Mouse (Mus musculus): ENCODE measurements around the gene Nrbp1.
"Not testable (repeated sequence)": the region's sequence is repeated elsewhere in the genome, so short reads cannot be mapped to it uniquely, and the experiment has no call there.

Gene Nrbp1

DNA sequence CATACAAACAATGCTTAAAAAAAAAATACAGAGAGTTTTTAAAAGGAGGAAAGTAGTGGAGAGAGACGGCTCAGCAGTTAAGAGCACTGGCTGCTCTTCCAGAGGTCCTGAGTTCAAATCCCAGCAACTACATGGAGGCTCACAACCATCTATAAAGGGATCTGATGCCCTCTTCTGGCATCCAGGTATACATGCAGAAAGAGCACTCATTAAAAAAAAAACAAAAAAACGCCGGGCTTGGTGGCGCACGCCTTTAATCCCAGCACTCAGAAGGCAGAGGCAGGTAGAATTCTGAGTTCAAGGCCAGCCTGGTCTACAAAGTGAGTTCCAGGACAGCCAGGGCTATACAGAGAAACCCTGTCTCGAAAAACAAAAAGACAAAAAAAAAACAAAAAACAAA, 24.1 kb upstream of the Nrbp1 start:
- not testable (repeated sequence) for DNase-seq

DNA sequence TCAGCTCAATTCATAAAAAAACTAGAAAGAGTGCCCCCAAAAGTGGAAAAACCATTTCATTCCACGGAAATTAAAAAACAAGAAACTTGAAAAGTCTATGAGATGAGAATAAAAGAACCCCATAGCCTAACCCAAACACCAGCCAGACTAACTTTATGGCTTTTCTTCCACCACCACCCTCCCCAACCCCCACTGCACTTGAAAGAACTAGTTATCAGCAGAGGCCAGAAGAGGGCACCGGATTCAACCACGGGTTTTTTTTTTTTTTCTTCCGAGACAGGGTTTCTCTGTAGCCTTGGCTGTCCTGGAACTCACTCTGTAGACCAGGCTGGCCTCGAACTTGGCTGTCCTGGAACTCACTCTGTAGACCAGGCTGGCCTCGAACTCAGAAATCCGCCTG, 22.4 kb upstream of the Nrbp1 start:
- DNase-seq, result no peak

DNA sequence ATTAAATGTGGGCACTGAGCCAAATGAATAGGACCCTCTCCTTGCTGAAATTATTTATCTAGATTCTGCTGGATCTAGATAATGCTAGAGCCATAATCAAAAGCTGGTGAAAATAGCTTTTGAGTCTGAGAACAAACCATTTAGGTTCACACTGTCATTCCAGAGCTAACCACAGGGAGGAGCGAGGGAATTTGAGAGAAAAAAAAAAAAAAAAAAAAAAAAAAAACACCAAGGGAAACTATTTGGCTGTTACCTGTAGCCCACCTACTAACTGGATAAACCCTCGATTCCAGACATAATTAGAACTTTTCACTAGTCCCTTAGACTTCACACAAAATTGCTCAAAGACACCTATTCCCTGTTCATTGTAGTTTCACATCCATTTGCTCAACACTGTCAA, 21.6 kb upstream of the Nrbp1 start:
- no peak for DNase-seq

DNA sequence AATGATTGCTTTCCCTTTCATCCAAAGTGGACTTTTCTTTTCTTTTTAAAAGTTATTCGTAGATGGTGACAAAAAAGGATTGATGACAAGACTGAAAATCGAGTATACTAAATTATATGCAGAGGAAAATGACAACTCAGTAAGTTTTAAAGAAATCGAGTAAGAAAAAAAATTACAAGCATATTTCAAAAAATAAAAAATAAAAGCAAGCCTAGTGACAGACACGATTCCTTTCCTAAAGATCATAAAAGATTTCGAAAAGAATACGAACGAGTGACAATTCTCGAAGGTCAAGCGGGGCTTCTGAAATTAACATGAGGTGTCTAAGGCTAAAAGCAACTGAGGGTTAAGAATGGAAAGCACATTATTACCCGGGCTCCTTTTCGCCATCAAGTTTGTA, 21.2 kb upstream of the Nrbp1 start:
- no peak for DNase-seq

DNA sequence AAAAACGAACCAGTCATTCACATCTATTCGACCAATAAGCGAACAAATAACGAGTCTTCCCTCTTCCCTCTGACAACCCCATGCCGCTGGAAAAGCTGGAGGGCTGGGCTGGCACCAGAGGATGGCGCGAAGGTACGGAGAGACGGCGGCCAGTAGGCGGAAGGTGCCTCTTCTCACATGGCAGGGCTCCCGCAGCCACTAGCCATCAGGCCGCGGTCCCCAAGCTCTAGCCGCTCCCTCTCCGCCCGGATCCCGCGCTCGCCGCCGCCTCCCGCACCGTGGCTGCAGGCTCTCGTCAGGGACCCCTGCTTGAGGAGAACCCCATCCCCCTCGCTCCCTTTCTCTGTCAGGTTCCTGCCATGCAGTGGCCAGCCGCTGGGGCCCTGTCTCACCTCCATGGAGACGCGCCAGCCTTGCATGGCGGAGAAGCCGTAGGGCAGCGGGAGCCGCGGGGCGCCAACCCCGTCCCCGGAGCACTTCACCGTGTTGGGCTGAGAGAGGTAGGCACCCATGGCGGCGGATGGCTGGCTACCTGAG, 20.7 kb upstream of the Nrbp1 start:
- DNase-seq, result peak; percentile 63

DNA sequence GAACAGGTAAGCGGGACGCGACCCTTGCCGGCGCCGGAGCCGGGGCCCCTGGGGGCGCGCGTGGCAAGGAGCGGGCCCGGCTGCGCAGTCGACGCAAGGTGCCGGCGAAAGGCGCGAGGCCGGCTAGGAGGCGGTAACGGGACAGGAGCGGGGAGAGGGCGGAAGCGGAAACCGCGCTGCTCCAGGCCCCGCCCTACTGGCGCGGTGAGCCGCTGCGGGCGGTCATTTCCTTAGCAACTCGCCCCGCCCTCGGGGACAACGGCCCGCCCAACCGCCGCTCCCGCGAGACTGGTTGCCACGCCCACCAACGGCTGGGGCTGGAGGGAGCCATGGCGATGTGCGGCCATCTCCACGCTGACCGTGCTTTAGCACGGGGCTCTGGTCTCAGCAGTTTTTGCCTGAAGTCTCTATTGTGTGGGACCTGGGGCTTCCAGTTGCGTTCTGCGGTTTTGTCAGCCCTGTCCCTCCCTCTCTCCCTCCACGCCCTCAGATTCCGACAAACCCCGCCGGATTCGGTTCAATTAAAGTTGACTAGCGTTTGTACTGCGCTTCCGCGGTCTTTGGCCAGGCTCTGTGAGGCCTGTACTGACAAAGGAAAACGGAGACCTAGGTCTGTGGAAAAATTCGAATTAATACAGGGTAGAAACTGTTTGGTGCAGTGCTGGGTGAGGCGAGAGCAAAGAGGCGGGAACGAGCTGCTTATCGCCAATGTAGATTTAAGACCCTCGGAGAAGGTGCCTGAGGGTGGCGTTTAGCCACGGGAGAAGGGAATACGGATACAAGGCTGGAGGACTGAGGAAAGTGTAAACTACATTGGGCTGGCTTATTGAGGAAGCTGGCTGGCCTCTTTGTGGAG, 20.0 kb upstream of the Nrbp1 start, which contains the start of gene Ppm1g:
Gene Ppm1g, minus strand, starts transcription at position 240 of the 856 bp plus-strand sequence.
- peak; percentile 97 for DNase-seq

DNA sequence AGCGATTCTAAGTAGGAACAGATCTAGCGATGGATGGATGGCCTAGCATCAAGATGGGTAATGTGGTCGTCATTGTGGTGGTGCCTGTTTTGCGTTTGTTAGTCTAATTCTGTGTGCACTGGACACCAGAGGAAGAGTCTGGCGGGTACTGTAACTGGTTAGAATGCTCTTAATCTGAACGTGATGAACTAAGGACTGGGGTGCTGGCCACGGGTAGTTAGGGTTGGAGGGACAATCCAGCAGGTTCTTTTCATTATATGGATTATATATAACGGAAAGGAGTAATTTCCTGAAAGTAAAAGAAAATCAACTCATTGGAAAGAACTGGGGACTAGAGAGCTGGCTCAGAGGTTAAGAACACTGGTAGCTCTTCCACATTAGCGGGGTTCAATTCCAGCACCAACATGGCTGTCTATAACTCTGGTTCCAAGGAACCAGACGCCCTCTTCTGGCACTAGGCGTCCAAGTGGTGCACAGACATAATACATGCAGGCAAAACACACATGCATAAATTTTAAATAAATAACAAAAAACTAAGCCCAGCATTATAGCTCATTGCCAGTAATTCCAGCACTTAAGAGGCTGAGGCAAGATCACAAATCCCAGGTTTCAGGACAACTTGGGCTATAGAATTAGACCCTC, 19.2 kb upstream of the Nrbp1 start:
- DNase-seq, result peak; percentile 40

DNA sequence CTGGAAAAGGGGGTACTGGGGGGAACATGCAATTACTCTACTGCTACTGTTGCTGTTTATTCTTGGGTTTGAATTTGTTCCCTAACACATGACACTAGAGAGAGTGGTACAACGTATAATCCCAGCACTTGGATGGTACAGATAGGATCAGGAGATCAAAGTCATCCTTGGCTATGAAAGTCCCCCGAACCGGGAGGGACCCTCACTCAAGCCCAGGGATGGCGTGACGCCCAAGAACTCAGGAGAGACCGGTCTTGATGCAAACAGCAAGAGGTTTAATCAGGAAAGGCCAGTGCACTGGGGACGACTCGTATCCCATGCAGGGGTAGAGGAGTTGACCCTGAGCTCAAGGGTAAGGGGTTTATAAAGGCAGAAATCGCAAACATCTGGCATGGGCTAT, 18.0 kb upstream of the Nrbp1 start:
- DNase-seq, result no peak

DNA sequence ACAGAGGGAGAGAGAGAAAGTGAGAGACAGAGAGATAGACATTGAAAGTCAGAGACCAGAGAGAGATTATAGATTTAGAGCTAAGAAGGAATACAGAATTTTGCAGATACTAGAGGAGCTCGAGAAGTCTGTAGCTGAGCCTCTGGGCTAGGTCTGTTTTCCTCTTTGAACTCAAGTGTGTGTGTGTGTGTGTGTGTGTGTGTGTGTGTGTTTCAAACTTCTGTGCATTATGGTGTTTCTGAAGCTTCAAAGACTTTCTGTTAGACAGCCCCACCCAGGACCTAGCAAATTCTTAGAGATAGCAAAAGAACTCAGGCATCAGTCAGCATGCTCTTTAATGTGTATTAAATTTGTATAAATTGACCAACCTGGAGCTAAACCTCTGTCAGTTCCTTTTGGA, 14.0 kb upstream of the Nrbp1 start:
- no peak for DNase-seq

DNA sequence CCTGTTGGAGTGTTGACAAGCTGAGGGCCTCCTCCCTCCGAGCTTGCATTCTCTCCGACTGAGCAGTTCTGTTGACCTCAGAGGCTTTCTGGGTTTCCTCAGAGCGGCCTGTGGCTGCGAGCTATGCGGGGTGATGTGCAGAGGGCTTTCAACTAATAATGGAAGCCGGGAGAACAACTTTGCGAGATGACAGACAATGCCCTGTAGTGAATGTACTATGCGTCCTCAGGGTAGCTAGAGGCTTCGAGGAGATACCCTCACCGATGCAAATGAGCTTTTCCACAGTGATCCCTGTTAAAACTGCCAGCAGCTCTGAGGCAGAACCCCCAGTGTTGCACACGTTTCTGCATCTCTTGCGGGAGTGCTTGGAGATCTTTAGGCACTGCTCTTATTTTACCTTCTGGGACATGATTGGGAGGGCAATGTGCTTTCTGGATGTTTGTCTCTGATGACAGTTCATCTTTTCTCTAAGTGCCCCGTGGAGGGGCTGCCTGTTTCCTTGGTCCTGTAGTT, 914 bp downstream of the Nrbp1 start:
- no peak for DNase-seq

DNA sequence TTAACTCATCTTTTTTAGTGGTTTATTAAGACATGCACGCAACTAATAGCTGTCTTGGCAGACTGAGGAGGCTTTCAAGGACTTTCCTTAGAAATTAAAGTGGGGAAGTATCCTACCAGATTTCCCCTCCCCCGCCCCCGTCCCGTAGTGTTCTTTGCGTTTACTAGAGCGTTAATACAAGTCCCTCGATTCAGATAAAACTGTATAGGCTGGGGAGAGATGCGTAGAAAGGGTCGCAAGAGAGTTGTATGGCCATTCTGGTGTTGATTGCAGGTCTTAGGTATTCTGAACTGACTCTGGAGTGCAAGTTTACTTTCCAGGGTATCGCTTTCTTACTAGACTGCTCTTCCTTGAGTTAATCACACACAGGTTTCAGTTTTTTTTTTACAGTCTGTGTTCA, 1.5 kb downstream of the Nrbp1 start:
- no peak for DNase-seq

DNA sequence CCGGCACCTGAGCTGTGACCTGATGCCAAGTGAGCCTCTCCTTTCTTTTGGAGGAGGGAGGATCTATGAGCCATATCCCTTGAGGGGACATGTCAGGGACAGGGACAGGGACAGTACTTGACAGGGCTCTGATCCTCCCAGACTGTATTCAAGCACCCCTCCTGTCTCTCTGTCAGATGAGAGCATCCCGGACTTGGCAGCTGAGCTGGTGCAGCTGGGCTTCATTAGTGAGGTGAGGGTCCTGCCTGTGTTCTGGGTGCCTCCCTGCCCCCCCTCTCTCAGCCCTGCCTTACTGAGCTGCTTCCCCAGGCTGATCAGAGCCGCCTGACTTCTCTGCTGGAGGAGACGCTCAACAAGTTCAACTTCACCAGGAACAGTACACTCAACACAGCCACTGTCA, 10.1 kb downstream of the Nrbp1 start:
- no peak for DNase-seq

DNA sequence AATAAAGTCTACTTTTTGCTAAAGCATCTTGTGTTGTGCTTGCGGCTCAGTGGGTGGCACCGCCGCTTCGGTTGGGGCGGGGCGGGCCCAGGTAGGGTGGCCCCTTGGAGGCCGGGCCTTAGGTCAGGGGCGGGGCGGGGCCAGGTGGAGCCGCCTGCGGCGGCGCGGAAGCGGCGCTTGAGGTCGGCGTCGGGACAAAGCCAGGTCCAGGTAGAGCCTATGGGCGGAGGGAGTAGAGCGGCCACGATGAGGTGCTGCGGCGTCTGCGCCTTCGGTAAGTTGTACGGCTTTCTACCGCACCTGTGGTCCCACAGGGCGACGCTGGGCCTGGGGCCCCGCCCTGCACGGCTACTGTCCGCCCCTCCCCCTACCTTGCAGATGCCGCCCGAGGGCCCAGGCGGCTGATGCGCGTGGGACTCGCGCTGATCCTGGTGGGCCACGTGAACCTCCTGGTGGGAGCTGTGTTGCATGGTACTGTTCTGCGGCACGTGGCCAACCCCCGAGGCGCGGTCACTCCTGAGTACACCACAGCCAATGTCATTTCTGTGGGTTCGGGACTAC, 11.0 kb downstream of the Nrbp1 start, which contains the start of gene Krtcap3:
Gene Krtcap3, plus strand, starts transcription at position 151 of the 561 bp plus-strand sequence.
- DNase-seq, result peak; percentile 19

DNA sequence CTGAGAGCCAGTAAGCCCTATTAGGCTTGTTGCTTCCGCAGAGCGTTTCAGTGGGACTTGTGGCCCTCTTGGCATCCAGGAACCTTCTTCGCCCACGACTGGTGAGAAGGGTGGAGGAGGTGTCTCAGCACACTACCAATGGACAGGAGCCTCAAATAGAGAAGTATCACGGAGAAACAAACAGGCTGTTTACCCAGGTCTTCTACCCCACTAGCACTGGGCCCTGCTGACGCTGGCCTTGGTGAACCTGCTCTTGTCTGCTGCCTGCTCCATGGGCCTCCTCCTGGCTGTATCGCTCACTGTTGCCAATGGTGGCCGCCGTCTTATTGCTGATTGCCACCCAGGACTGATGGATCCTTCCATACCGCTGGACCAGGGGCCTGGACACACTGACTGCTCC, 11.5 kb downstream of the Nrbp1 start:
- DNase-seq, result no peak

DNA sequence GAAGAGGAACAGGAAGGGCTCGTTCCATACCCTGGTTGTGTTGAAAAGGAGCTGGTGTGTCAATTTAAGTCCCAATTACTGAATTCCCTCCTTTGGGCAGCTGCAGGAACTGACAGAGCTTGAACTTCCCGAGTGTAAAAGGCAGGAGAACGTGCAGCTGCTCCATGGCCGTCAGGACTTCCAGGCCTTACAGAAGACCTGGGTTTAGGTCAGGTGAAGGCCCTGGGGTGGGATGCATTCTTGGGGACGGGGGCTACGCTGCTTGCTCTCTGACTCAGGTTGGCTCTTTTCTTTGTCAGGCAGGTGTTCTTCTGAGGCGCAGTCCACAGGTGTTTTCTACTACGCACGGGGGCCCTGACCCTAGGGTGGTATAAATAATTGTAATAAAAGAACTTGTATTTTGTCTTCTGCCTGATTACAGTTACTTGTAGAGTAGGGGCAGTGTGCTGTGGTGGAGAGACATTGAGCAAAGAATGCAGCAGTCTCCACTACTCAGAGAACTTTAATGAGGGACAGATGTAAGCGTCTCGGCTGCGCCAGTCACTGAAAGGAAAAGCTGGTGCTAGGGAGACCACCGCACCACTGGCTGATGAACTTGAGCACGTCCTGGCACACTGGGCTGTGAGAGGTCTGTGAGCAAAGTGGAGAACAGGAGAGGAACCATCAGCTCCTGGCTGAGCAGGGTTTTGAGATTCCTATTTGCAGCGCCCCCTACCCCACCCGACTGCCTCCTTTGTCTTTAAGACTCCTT, 12.3 kb downstream of the Nrbp1 start:
- no peak for DNase-seq

DNA sequence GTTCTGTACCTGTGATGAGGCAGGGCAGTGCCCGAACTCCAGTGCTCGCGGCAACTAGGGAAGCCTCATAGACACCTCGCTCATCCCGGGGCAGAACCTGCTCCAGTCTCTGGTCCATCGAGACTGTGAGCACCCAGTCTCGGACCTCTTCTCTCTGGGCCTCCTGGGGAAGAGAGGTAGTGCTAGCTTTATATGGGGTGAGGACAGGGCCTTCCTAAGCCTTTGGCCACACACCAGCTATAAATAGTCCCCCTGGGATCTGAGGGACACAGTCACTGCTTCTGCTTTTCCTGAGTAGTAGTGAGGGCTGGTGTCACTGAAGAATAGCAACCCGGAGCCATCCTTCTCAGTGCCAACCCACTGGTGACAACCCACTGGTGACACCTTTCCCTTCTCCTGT, 13.1 kb downstream of the Nrbp1 start:
- no peak for DNase-seq

DNA sequence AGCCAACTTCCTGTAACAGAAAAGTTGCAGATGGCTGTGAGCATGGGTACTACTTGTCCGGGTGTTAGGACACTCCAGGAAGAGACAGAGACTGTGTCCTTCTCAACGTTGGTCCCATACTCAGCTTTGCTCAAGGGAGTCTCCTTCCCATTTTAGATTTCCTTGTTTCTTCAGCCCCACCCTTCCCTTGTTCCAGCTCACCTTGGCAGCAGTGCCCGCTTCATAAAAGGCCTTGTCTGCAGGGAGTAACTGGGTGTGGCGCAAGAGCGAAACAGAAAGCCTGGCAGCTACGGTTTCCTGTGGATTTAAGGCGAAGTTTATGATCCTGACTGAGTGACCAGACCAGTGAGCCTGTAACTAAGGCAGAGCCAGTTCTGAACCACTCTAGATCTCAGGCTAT, 13.8 kb downstream of the Nrbp1 start:
- no peak for DNase-seq

DNA sequence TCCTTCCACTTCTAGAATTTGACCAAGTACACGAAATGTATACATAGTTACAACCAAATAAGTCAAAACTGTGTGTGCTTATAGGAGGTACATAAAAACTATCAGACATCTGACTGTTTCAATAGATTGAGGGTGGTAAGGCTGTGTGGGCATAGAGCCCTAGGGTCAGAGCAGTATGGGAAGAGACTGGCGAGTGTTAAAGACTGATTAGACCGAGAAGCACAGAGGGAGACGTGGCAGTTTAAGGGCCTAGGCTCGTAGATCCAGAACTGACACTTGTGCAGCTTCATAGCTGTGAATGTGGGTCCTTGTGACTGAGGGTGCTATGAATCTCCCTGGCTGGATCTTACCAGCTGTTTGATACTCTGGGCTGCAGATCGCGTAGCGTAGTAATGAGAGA, 14.2 kb downstream of the Nrbp1 start:
- no peak for DNase-seq

DNA sequence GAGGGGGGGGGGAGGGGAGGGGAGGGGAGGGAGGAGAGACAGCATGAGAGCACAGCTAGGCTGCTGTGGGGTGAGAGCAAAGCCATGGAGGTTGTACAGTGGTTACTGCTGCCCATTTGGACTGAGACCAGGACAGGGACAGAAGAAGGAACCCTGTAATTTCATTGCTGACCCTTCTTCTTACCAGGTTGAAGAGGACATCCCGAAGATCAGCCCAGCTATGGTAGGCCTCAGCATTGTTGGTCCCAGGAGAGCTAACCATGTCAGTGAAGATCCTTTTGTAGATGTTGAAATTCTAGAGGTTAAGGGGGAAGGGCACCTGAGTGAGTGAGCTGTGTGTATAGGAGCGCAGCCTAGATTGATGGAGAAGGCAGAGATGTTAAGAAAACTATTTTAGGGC, 14.7 kb downstream of the Nrbp1 start:
- no peak for DNase-seq

DNA sequence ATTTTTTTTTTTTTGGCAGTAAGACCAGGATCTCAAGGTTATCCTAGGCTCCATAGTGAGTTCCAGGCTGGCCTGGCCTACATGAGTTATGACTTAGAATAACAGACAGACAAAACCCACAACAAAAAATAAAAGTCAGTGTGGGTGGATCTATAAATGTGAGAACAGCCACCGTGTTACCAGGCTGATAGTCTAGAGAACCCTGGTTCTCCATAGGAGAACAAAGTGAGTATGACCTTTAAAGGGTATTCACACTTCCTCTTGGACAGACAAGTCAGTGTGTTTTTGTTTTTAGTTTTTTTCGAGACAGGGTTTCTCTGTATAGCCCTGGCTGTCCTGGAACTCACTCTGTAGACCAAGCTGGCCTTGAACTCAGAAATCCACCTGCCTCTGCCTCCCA, 15.3 kb downstream of the Nrbp1 start:
- DNase-seq, result no peak

DNA sequence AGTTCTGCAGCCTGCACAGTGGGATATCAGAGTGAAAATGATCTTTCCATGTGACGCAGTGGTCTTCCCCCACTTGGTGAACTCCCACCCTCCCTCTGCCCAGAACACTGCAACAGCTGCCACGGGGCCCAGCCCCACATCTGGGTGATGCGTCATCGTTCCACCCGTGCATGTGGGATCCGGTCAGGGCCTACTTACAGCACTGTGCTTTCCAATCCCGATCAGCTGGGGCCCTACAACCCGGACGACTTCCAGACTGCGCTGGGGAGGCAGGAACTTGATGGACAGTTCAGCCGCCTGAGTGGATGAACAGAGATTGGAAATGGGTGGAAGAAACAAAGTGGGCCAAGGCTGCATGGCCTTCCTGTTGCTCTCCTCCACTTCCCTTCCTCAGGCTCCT, 17.0 kb downstream of the Nrbp1 start:
- no peak for DNase-seq

DNA sequence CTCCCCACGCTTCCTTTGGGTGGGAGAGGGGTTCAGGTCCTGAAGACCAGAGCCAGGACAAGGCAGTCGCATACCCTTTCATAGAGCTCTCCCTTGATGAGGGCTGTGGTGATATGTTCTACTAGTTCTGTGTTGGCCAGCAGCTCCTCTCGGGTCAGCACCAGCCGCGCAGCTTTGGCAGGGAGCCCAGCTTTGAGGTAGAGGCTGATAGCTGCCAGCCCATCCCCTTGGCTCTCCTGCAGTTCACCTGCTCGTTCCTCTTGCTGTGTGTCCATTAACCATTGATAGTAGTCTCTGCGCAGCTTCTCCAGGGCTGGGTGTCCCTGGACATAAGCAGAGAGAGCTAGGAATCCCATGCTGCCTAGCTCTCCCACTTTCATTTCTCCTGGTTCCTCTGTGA, 25.4 kb downstream of the Nrbp1 start:
- no peak for DNase-seq

DNA sequence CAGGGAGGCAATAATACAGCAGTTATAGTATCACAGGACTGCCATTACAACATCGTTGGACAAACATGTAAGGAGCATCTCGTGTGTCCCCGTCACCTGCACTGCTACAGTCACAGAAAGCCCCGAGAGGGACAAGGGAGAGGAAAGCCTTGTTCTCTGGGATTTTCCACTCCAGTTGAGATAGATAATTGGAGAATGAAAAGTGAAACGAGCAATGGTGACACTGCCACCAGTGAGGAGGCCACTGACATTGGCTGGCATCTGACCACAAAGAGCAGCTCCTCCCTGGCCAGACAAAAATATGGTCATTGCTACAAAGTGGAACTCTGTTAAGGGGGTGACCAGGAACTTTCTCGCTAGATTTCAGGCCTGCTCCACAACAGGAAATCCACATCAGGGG, 27.0 kb downstream of the Nrbp1 start:
- DNase-seq, result no peak
